Mouse (Mus musculus) intestine, embryonic 16.5 days (tissue): ENCODE data around the gene Xpnpep2. TPM values are rescaled to one million over a fixed set of nuclear protein-coding genes. Genes with fewer than 3 reads are reported as not detected.

Experiments
- ATAC-seq: fragments of 200-750 bp; cut with Nextera tagmentation; 2 replicates; pipeline ENCODE4 v1.8.0; 2017; ENCODE audit warnings: moderate TSS enrichment, moderate library complexity
- H3K27ac ChIP-seq: fragments of 300-500 bp; sonication (generic); 2 replicates; pipeline ENCODE4 v1.5.1; 2014; ENCODE audit warnings: mild to moderate bottlenecking, low read length
- H3K27me3 ChIP-seq: fragments of 300-500 bp; sonication (generic); replicated peaks from 2 replicates; pipeline ENCODE4 v1.6.1; 2014; ENCODE audit warnings: low read length, control low read depth, mixed read lengths; ENCODE audit not compliant: control insufficient read depth, insufficient read depth
- H3K36me3 ChIP-seq: fragments of 300-500 bp; sonication (generic); 2 replicates; pipeline ENCODE4 v1.6.1; 2014; ENCODE audit warnings: low read length, control low read depth; ENCODE audit not compliant: control insufficient read depth, insufficient read depth
- H3K4me1 ChIP-seq: fragments of 300-500 bp; sonication (generic); 2 replicates; pipeline ENCODE4 v1.6.1; 2014; ENCODE audit warnings: low read length, control low read depth, mixed read lengths; ENCODE audit not compliant: control insufficient read depth, insufficient read depth
- H3K4me2 ChIP-seq: fragments of 300-500 bp; sonication (generic); 2 replicates; pipeline ENCODE4 v1.6.1; 2014; ENCODE audit warnings: low read depth, low read length, control low read depth
- H3K4me3 ChIP-seq: fragments of 300-500 bp; sonication (generic); 2 replicates; pipeline ENCODE4 v1.5.1; 2014; ENCODE audit warnings: mild to moderate bottlenecking, low read length
- H3K9ac ChIP-seq: fragments of 300-500 bp; sonication (generic); 2 replicates; pipeline ENCODE4 v1.6.1; 2014; ENCODE audit warnings: low read depth, low read length
- H3K9me3 ChIP-seq: fragments of 300-500 bp; sonication (generic); 2 replicates; pipeline ENCODE4 v1.6.1; 2016; ENCODE audit warnings: low read length, control low read depth; ENCODE audit not compliant: control insufficient read depth
- WGBS: fragments of 180-500 bp; shearing (Covaris S2); extraction: QIAGEN DNeasy Blood & Tissue Kit; methylation state at CpG from one replicate; pipeline ENCODE4 v1.1.7; 2014; 5-methylcytosine and 5-hydroxymethylcytosine counted together
- polyA plus RNA-seq: library from polyadenylated mRNA; unstranded; fragments of >200 nt; fragmentation: Nextera tagmentation; extraction: Ambion mirVana; gene quantifications from 2 replicates; pipeline ENCODE4 v1.2.1, GENCODE M21; 2015

The Xpnpep2 gene
- polyA plus RNA-seq, 1 experiment from 2014 or later, result 5.9 TPM

- H3K4me1 ChIP-seq, result no peaks in the 10 kb centered on the region
- no peak overlapping the region for H3K4me3 ChIP-seq
- H3K36me3 ChIP-seq, result no peaks in the 10 kb centered on the region
- H3K27ac ChIP-seq, result no peak overlapping the region
- H3K27me3 ChIP-seq, result 0 out of 2 replicates have a peak, but pooled peaks cover 5% of the 10 kb centered on the region
- H3K9me3 ChIP-seq, result no peaks in the 10 kb centered on the region
- no peak overlapping the region for H3K9ac ChIP-seq
- 47% methylated on average over 10 of the region's 10 CpGs for WGBS
- ATAC-seq, result no peak
- no peak overlapping the region for H3K4me2 ChIP-seq
Observed at GRCm38 (mm10) chrX:48092129-48092528, 16.4 kb upstream of the Xpnpep2 start.

- Histone ChIP-seq H3K27me3 (0 out of 2 replicates have a peak, but pooled peaks cover 4% of the 10 kb centered on the region), H3K36me3 (no peaks in the 10 kb centered on the region), H3K4me3 (no peak overlapping the region), H3K4me1 (no peaks in the 10 kb centered on the region), H3K9me3 (no peaks in the 10 kb centered on the region), H3K27ac (no peak overlapping the region), H3K4me2 (no peak overlapping the region), H3K9ac (no peak overlapping the region)
- 38% methylated on average over 3 of the region's 3 CpGs for WGBS
- no peak for ATAC-seq
Observed at GRCm38 (mm10) chrX:48093555-48093954, 15.0 kb upstream of the Xpnpep2 start.

- Histone ChIP-seq H3K27me3 (no peaks in the 10 kb centered on the region), H3K9me3 (no peaks in the 10 kb centered on the region), H3K4me1 (no peaks in the 10 kb centered on the region), H3K4me3 (no peak overlapping the region), H3K4me2 (no peak overlapping the region), H3K36me3 (no peaks in the 10 kb centered on the region), H3K9ac (no peak overlapping the region), H3K27ac (no peak overlapping the region)
- 72% methylated on average over 4 of the region's 4 CpGs for WGBS
- ATAC-seq, result no peak
Observed at GRCm38 (mm10) chrX:48094658-48095057, 13.9 kb upstream of the Xpnpep2 start.

- ATAC-seq, result no peak
- H3K9ac ChIP-seq, result no peak overlapping the region
- H3K27ac ChIP-seq, result no peak overlapping the region
- H3K27me3 ChIP-seq, result no peaks in the 10 kb centered on the region
- H3K36me3 ChIP-seq, result no peaks in the 10 kb centered on the region
- WGBS, result 56% methylated on average over 8 of the region's 8 CpGs
- no peak overlapping the region for H3K4me2 ChIP-seq
- H3K4me1 ChIP-seq, result no peaks in the 10 kb centered on the region
- no peaks in the 10 kb centered on the region for H3K9me3 ChIP-seq
- no peak overlapping the region for H3K4me3 ChIP-seq
Observed at GRCm38 (mm10) chrX:48096580-48096979, 11.9 kb upstream of the Xpnpep2 start.

- no peaks in the 10 kb centered on the region for H3K4me1 ChIP-seq
- ATAC-seq, result no peak
- no peaks in the 10 kb centered on the region for H3K9me3 ChIP-seq
- H3K9ac ChIP-seq, result no peak overlapping the region
- H3K4me2 ChIP-seq, result no peak overlapping the region
- H3K27me3 ChIP-seq, result no peaks in the 10 kb centered on the region
- H3K4me3 ChIP-seq, result no peak overlapping the region
- 79% methylated on average over 9 of the region's 9 CpGs for WGBS
- no peak overlapping the region for H3K27ac ChIP-seq
- no peaks in the 10 kb centered on the region for H3K36me3 ChIP-seq
Observed at GRCm38 (mm10) chrX:48098470-48099129, 9.9 kb upstream of the Xpnpep2 start.

GRCm38 (mm10) chrX:48099871-48100270, 8.7 kb upstream of the Xpnpep2 start:
- H3K27ac ChIP-seq, result no peak overlapping the region
- no peak overlapping the region for H3K9ac ChIP-seq
- 6% methylated on average over 1 of the region's 1 CpGs for WGBS
- H3K9me3 ChIP-seq, result no peaks in the 10 kb centered on the region
- H3K36me3 ChIP-seq, result no peaks in the 10 kb centered on the region
- H3K4me3 ChIP-seq, result no peak overlapping the region
- H3K27me3 ChIP-seq, result no peaks in the 10 kb centered on the region
- H3K4me1 ChIP-seq, result no peaks in the 10 kb centered on the region
- ATAC-seq, result no peak
- H3K4me2 ChIP-seq, result no peak overlapping the region

GRCm38 (mm10) chrX:48103256-48103655, 5.3 kb upstream of the Xpnpep2 start:
- Histone ChIP-seq H3K9me3 (no peaks in the 10 kb centered on the region), H3K36me3 (no peaks in the 10 kb centered on the region), H3K4me1 (0 out of 2 replicates have a peak, but pooled peaks cover under 1% of the 10 kb centered on the region), H3K27me3 (no peaks in the 10 kb centered on the region), H3K4me2 (no peak overlapping the region), H3K9ac (no peak overlapping the region), H3K4me3 (no peak overlapping the region), H3K27ac (no peak overlapping the region)
- no peak for ATAC-seq
- 75% methylated on average over 3 of the region's 3 CpGs for WGBS

- Histone ChIP-seq H3K9me3 (no peaks in the 10 kb centered on the region), H3K4me1 (0 out of 2 replicates have a peak, but pooled peaks cover 3% of the 10 kb centered on the region), H3K9ac (no peak overlapping the region), H3K4me3 (no peak overlapping the region), H3K4me2 (no peak overlapping the region), H3K27ac (no peak overlapping the region), H3K36me3 (no peaks in the 10 kb centered on the region), H3K27me3 (no peaks in the 10 kb centered on the region)
- 82% methylated on average over 7 of the region's 7 CpGs for WGBS
- ATAC-seq, result no peak
Observed at GRCm38 (mm10) chrX:48104736-48105441, 3.6 kb upstream of the Xpnpep2 start.

- 63% methylated on average over 3 of the region's 3 CpGs for WGBS
- no peak overlapping the region for H3K9ac ChIP-seq
- no peak overlapping the region for H3K4me2 ChIP-seq
- no peaks in the 10 kb centered on the region for H3K27me3 ChIP-seq
- no peaks in the 10 kb centered on the region for H3K9me3 ChIP-seq
- no peak overlapping the region for H3K27ac ChIP-seq
- 0 out of 2 replicates have a peak, but pooled peaks cover 3% of the 10 kb centered on the region for H3K4me1 ChIP-seq
- H3K4me3 ChIP-seq, result no peak overlapping the region
- ATAC-seq, result no peak
- no peaks in the 10 kb centered on the region for H3K36me3 ChIP-seq
Observed at GRCm38 (mm10) chrX:48106226-48106625, 2.3 kb upstream of the Xpnpep2 start.
